Mouse (Mus musculus) layer of hippocampus, adult 9-11 months (tissue): ENCODE measurements around the gene Fto.

Experiments used
- DNase-seq: peaks from one replicate; pipeline ENCODE4 v3.0.0; 2022

Gene Fto

DNA sequence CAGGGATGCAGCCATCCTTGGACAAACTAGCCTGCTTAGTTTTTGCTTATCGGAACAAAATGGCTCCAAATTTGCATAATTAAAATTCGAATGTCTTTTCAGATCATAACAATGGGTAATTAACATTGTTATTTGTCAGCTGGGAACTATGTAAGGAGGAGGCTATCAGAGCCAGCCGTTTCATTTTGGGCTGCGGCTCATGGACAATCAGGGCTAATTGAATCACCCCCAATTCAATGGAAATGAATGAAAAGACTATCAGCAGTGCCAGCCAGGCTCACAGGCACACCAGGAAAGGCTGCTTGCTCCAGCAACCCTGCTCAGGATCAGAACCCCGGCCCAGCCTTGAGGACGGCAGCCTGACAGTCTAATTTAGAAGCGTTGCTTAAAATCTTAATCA is 395.3 kb downstream of the Fto start:
- DNase-seq = no peak

DNA sequence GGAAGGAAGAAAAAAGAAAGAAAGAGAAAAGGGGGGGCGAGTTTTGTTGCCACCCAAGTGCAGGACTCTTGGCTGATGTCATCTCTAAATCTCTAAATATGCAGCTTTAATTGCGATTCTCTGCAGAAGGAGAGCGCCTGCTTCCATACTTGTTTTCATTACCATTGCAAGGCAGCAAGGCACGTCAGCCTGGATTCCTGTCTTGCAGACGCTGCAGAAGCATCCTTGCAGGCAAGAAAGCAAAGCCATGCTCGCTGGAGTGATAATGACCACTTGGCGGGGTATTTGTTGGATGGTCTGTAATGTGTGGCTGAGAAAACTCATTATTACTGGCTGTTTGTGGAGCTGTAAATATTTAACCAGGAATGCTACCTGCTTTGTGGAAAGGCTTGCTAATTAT is 396.4 kb downstream of the Fto start:
- DNase-seq = no peak

DNA sequence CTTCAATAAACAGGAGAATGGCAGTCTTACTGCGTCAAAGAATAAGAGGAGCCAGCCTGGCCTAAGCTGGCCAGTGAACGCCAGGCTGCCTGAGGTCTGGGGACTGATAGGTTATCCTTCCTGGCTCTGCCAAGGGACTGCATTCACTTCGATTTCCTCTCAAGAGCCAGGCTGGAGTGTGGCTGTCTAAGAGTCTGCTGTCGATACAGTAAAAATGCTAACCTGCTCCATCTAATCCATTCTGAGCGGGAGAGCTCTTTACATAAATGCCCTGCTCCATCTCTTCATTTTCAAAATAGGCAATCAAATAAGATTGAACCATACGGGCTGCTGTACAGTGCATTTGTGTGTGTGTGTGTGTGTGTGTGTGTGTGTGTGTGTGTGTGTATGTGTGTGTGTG is 397.9 kb downstream of the Fto start:
- DNase-seq = no peak

DNA sequence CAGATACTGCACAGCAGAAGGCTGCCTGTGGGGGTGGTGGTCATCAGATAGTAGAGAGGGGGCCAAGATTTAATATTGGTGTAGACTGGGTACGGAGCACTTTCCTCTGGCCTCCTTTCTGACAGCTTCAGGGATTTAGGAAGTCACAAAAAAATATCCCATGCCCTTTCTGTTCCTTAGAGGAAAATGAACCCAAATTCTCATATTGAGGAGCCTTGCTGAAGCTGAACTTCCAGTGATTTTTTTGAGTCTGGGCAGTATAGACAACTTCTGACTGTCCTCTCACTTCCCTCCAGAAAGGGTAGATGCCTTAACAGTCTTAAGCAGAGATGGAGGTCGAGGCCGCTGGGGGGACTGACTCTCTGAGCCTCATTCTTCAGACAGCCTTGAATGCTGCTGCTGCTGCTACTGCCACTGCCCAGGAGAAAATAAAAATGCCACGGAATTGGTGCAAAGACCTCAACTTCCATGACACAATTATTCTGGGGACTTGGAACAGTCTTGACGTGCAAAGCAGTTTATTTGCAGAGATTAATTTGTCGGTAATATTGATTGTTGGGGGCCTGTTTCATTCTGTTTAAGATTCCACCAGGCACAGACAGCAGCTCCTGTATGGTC is 398.8 kb downstream of the Fto start:
- DNase-seq = no peak

DNA sequence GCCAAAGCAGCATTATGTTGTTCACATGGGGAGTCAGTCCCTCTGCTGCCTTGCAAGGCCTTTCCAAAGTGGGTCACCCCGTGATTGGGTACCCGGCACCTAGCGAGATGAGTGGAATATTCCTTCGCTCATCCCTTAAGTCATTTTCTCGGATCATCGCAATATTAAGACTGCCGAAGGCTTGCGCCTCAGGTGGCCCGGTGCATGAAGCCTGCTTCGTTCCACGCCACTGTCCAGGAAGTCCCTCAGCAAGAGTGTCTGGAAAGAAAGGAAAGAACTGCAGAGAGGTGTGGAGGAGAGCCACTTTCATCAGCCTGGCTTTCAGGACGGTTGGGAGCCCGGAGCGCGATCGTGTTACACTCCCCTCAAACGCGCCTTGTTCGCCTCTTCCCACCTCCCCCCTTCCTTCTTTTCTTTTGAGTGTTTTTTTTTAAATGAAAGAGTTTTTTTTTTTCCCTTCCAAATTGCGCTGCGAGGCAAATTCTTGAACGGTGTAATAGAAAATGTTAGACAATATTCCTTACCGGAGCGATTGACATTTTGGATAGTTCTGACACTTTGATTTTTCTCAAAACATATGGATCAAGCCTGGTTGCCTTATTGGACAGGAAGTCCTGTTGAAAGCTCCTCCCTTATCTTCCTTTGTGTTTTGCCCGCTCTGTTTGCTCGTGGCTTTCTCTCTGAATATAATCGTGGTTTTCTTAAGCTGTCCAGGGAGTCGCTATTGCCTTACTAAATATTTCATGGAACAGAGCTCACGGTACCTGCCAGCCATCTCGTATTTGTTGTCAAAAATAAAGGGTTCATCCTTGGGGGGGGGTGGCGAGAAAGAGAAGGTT is 399.6 kb downstream of the Fto start:
- DNase-seq = no peak

DNA sequence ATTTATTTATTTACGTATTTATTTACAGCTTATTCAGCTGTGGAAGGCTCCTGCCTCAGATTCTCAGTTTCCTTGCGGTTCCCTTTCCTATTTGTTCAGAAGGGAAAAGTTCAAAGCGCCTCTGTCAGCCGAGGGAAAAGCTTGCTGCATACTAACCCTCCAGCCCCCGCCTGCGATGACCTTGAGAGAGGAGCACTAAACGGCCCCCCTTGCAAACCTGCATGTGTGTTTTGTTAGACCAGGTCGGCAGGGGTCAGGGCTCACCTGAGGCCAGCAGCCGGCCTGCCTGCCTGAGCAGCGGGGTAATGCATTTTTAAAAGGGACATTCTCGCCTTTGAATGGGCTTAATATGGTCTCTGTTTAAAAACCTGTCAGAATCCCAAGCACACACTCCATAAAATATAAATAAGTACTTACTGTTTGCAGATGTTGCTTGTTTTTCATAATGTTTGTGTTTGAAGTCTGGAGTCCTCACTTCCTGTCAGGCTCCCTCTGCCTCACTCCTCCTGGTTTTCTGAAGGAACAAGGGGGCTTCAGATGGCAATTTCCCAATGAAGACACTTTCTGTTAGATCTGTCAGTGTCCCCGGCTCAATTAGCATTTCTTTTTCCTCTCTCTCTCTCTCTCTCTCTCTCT is 400.5 kb downstream of the Fto start:
- DNase-seq = no peak

DNA sequence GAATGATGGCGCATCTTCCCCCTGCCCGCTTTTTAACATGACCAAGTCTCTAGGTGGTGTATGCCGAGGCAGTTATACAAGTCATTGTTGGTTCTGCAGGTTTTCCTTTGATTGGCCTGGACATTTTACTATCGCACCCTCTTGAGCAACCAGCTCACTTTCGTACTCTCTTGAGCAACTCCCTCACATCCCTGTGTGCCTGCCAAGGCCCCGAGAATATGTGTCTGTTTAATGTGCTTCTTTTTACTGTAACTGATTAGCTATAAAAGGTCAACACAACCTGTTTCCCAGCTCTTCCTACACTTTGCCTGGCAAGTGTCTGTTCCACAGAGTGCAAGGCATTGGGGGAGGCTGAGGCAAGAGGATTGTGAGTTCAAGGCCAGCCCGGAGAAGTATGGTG is 401.4 kb downstream of the Fto start:
- DNase-seq = no peak

DNA sequence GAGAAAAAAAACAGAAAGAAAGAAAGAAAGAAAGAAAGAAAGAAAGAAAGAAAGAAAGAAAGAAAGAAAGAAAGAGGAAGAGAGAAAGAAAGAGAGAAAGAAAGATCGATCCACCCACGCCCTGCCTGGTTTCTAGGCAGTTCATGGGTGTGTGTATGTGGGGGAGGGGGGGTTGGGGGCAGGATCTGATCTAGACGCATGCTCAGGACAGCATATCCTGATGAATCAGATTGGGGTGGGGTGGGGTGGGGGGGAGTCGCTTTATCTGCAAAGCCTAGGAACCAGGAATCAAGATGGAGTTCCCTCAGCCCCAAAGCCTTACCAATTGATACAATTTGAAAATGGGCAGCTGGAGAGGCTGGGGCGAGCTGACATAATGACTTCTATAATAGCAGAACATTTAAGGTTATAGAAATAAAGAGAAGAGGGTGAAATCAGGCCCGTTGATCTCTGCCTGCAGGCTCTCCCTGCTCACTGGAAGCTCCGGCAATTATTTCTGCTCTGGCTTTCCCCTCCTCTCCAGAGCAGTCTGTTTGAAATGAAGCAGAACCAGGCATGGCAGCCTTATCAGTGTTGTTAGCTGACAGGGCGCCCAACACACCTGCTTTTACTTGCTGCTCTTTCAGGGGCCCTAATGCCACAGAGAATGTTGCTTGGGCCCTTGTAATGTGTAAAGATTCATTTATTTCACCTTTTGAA is 402.2 kb downstream of the Fto start:
- DNase-seq = no peak
